Mouse (Mus musculus) adrenal gland, adult 10 weeks (tissue): ENCODE results near the gene Inhbe. TPM values are rescaled to one million over a fixed set of nuclear protein-coding genes. Genes with fewer than 3 reads are reported as not detected.

Experiments
- polyA plus RNA-seq: library from polyadenylated mRNA; stranded (reverse); fragments of 350-450 nt; fragmentation: Illumina TruSeq; extraction: RNeasy Lipid Tissue Mini Kit (QIAGEN cat#74804); gene quantifications from one replicate; pipeline ENCODE4 v1.2.3, GENCODE M21; 2014; ENCODE audit warnings: low read depth, low replicate concordance

The Inhbe gene
- not detected for polyA plus RNA-seq

GRCm38 (mm10) chr10:127353909-127354895 is at the start of gene Inhbe:
TSS of gene Inhbe (minus strand) at chr10:127354411.

GRCm38 (mm10) chr10:127380251-127380691 is 26.1 kb upstream of the Inhbe start, which contains the start of gene R3hdm2:
TSS of gene R3hdm2 (plus strand) at chr10:127380327.

DNA sequence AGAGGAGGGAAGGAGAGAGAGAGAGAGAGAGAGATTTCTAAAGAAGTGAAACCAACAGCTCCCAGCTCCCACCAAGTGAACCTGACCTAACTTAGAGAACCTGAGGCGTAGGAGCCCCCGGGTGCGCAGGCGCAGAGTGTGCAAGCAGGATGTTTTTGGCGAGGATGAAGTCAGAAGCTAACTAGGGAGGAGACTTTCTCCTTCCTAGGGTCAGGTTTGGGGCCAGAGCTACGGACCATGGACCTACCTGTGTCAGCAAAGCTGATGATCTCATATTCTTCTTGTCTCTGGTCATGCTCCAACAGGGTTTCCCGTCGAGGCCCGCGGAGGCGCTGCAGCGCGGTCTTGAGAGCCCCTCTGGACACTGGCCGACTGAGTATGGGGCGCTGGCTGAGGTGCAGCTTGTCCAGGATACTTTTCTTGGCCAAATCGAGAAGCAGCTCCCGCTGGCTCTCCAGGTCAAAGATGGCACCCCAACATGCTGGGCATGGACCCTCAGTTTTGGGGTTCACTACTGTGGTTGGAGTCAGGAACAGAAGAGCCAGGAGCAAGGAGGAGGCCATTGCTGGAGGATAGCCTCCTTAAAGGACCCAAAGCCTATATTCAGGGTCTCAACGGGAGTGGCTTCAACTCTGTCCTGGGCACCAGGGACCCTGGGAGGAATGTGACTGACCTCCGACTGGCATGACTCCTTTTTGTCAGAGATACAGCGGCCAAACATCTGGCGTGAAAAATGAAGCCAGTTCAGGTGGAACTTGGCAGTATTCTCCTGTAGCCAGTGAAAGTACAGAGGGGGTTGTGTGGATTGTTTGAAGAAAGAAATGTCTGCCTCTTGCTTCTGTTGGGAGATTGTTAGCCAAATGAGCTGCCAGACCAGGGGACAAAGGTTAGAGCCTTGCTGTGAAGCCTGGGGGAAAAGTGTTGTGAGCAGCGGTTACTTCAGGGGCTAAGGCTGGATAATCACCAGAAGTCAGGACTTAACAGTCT is 15.9 kb upstream of the Inhbe start, which contains the start of gene Inhbc:
Gene Inhbc, minus strand, starts transcription at position 598 of the 987 bp plus-strand sequence.

DNA sequence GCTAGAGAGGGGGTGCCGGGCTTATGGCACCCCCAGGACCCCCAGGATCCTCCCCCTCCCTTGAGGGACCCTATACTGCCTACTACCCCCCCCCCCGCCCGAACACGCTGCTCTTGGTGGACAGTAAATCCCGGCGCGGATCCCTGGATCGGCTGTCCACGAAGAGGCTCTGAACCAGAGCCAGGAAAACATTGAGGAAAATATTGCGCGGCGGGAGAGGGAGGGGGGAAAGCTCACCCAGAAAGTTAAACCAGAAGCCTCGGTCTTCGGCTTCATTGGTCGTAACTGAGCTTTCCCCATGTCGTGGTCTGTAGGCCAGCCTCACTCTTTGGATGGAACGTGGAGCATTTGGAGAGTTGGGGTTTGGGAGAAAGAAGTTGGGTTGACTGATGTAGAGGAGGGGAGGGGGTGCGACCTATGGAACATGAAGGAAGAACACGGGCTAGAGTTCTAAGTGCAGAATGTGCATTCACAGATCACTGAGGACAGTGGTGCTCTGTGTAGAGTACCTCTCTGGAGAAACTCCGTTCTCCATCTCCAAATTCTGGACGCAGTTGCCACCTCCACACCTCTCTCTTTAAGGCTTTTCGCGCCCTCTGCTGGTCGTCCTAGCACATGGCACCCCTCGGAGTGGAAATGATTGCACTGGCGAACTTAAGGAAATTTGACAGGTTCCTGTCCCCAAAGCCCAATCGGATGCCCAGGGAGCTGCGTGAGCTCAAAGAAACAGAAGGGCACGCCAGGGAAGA is 12.1 kb downstream of the Inhbe start, which contains the start of gene Gli1:
Gene Gli1, minus strand, starts transcription at position 84 of the 749 bp plus-strand sequence.

DNA sequence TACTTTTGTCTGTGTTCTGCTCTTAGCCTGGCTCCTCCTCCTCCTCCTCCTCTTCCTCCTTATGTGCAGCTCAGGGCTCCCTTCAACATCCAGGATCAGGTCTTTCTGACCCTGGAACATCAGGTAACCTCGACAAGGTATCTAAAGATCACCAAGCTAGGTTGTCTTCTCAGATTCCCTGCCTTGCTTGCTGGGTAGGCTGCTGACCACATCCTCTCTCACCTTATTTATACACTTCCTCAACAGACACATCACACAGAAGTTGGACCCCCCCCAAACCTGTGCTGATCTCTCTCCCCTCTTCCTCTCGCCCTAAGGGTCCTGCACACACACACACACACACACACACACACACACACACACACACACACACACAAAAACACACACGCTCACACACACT is 32.6 kb downstream of the Inhbe start, which contains the start of gene Arhgap9:
Gene Arhgap9, plus strand, starts transcription at position 344 of the 400 bp plus-strand sequence.

DNA sequence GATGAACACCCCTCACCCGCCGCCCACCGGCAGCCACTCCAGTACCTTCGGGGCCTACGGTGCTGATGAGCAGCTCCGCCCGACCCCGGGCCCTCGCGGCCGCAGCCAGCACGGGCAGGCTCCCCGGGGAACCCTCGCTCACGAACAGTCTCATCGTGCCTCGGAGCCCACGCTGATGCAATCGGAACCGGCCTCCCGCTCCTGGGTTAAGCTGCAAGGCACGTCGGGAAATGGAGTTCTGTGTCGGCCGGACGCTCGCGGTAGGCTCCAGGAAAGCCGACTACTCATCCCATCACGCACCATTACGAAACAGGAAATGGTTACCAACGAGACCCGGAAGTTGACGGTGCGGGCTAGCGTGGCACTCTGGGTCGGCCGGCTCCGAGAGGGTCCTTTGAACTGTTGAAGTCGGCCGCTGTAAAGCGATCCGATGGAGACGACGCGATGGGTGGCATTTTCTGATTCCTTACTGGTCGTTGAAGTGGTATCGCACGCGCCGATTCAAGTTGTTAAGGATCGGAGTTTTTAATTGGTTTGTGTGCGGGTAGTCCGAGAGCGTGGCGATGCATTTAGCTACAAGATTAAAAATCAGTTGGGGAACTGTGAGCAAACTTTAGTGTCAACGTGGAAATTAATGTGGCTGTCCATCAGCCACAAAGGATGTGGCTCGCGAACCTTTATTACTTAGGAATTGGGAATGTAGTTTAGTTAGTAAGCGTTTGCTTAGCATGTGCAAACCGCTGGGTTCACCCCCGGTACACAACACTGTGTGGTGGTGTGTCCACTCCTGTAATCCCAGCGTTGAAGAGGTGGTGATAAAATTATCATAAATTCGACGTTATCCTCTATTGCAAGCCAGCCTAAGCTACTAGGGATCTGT is 42.5 kb downstream of the Inhbe start, which contains the start of gene Mars:
Gene Mars, minus strand, starts transcription at position 311 of the 880 bp plus-strand sequence.

Other genes starting within 250 kb of the Inhbe start
- 15.0 TPM for gene Os9, start 233.3 kb downstream of the Inhbe start, polyA plus RNA-seq
- 0.47 TPM for gene B4galnt1, start 189.2 kb downstream of the Inhbe start, polyA plus RNA-seq
- not detected for gene Slc26a10, start 173.8 kb downstream of the Inhbe start, polyA plus RNA-seq
- gene Arhgef25, start 164.3 kb downstream of the Inhbe start, polyA plus RNA-seq, result 8.0 TPM
- gene Dtx3, start 158.7 kb downstream of the Inhbe start, polyA plus RNA-seq, result 3.6 TPM
- gene Pip4k2c, start 142.8 kb downstream of the Inhbe start, polyA plus RNA-seq, result 18.3 TPM
- 1.8 TPM for gene Kif5a, start 91.1 kb downstream of the Inhbe start, polyA plus RNA-seq
- 26.5 TPM for gene Dctn2, start 88.0 kb downstream of the Inhbe start, polyA plus RNA-seq
- gene Mbd6, start 65.4 kb downstream of the Inhbe start, polyA plus RNA-seq, result 2.2 TPM
- 18.8 TPM for gene Mars, start 42.6 kb downstream of the Inhbe start, polyA plus RNA-seq
- gene Arhgap9, start 32.4 kb downstream of the Inhbe start, polyA plus RNA-seq, result 0.70 TPM
- not detected for gene Gli1, start 12.4 kb downstream of the Inhbe start, polyA plus RNA-seq
- gene Inhbc, start 16.0 kb upstream of the Inhbe start, polyA plus RNA-seq, result not detected
- gene R3hdm2, start 25.9 kb upstream of the Inhbe start, polyA plus RNA-seq, result 216 TPM
- not detected for gene Stac3, start 147.3 kb upstream of the Inhbe start, polyA plus RNA-seq
- gene Ndufa4l2, start 160.6 kb upstream of the Inhbe start, polyA plus RNA-seq, result 2.6 TPM
- gene Shmt2, start 168.0 kb upstream of the Inhbe start, polyA plus RNA-seq, result 2.1 TPM
- not detected for gene Nxph4, start 180.1 kb upstream of the Inhbe start, polyA plus RNA-seq